Mouse (Mus musculus): Measurements from ENCODE around the gene Foxd3. TPM values are rescaled to one million over a fixed set of nuclear protein-coding genes. Genes with fewer than 3 reads are reported as not detected.

The Foxd3 gene
- total RNA-seq, 2 experiments from 2014 or later: 4.2 to 4.5 TPM

DNA sequence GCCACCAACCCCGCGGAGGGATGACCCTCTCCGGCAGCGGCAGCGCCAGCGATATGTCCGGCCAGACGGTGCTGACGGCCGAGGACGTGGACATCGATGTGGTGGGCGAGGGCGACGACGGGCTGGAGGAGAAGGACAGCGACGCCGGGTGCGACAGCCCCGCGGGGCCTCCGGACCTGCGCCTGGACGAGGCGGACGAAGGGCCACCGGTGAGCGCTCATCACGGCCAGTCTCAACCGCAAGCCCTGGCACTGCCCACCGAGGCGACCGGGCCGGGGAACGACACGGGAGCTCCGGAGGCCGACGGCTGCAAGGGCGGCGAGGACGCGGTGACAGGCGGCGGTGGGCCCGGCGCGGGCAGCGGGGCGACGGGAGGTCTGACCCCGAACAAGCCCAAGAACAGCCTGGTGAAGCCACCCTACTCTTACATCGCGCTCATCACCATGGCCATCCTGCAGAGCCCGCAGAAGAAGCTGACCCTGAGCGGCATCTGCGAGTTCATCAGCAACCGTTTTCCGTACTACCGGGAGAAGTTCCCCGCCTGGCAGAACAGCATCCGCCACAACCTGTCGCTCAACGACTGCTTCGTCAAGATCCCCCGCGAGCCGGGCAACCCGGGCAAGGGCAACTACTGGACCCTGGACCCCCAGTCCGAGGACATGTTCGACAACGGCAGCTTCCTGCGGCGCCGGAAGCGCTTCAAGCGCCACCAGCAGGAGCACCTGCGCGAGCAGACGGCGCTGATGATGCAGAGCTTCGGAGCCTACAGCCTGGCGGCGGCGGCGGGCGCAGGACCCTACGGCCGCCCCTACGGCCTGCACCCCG, 718 bp downstream of the Foxd3 start:
- DNase-seq (ENCODE audit: low spot score in 2 of 2): no peak

GRCm38 (mm10) chr4:99657430-99657820, 1.3 kb downstream of the Foxd3 start:
- DNase-seq (ENCODE audit: low spot score in 2 of 2): no peak

GRCm38 (mm10) chr4:99657831-99658470, 1.9 kb downstream of the Foxd3 start:
- DNase-seq (ENCODE audit: low spot score in 2 of 2): no peak

DNA sequence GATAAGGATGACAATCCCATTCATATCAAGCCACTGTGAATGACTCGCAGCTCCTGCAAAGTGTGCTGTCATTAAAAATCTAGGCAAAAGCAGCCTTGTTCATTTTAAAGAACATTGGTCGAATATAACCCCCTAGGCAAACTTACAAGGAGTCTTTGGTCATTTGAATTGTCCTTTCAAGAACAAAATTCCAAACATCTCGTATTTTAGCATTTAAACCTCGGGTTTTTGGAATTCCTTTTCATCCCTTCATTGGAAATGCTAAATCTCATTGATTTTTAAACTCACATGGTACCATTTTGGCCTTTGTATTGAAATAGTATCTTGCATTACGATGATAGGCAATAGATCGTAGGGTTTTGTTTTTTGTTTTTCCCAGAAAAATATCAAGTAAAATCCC, 2.8 kb downstream of the Foxd3 start:
- DNase-seq (ENCODE audit: low spot score in 2 of 2): no peak

DNA sequence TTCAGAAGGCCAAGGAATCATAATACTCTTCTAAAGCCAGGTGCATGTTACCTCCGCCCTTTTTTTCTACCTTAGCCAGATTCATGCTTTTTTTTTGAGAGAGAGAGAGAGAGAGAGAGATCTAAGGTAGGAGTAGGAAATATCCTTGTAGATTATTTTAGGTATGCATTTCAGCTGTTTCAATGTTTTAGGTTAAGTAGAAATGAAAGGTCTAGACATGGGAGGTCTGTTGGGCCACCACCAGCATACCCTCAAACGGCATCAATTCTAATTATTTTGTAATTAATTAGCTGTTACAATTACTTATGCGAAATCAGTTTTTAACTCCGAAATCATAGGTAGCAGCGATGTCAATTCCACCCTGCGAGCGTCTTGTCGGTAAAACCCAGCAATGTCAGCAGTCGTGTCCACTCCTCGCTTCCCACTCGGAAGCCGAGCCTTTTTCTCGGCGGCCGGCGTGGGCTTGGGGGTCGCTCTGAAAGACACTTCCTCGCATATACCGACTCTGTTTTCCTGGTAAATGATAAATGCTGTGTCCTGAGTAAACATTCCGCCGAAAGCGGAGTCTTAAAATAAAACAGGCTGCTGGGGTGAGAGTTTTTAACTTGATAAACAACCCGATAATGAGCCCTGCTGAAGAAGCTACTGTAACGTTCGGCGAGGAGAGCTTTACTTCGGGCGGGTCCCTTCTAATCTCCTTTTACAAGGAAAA, 3.4 kb downstream of the Foxd3 start:
- no peak for DNase-seq (ENCODE audit: low spot score in 2 of 2)

GRCm38 (mm10) chr4:99660073-99660611, 4.0 kb downstream of the Foxd3 start:
- no peak for DNase-seq (ENCODE audit: low spot score in 2 of 2)

- no peak for DNase-seq (ENCODE audit: low spot score in 2 of 2)
These were observed 4.9 kb downstream of the Foxd3 start for GRCm38 (mm10) chr4:99660981-99661380.

- no peak for DNase-seq (ENCODE audit: low spot score in 2 of 2)
These were observed 5.9 kb downstream of the Foxd3 start for GRCm38 (mm10) chr4:99661956-99662355.

- DNase-seq (ENCODE audit: low spot score in 2 of 2): no peak
These were observed 6.3 kb downstream of the Foxd3 start for GRCm38 (mm10) chr4:99662431-99662830.

DNA sequence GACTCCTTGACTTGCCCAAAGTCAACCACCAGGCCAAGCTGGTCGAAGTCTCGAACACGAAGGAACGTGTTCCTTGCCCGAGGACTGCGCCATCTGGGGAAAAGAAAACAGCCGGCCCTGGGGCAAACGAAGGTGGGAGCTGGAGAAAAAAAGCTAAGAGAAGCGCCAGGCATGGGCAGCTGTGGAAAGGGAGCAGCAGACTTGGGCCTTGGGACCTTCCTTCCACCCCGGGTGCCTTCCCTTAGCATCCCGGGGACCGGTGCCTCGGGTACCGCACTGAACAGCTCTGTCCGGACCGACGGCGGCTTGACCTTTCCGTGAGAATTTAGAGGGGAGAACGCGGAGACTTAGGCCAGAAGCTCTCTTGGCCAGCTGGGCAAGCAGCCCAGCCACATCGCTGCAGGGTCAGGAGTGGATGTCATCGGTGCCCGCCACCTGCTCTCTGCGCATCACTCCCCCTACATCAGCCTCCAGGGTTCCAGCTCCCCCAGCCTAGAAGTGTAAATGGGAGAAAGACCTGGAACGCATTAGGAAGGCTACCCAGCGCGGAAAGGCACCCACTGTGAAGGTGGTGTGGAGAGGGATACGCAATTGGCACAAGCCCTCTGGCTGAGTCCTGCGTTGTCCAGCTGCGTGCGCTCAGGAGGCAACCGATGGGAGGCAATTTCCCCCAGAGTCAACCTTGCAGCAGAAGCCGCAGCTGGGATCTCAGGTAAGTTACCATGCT, 6.9 kb downstream of the Foxd3 start:
- DNase-seq (ENCODE audit: low spot score in 2 of 2): no peak

DNA sequence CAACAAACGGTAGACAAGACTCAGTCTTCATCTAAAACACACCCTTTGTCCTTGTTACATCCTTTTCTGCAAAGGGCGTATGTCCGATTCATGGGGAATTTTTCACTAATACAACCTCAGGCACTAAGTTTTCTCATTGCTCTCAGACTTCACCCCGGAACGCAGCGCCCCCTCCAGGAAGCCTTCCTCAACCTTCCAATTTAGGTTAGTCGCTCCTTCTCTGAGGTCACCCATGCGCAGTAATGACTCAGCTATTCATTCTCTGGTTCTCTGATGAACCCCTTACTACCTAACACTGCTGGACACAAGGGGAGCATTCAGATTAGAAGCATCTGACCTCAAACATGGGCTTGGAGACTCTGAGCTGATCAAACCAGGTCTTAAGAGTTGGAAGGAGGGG, 7.6 kb downstream of the Foxd3 start:
- no peak for DNase-seq (ENCODE audit: low spot score in 2 of 2)

- no peak for DNase-seq (ENCODE audit: low spot score in 2 of 2)
These were observed 14.2 kb downstream of the Foxd3 start for GRCm38 (mm10) chr4:99670203-99670851.

DNA sequence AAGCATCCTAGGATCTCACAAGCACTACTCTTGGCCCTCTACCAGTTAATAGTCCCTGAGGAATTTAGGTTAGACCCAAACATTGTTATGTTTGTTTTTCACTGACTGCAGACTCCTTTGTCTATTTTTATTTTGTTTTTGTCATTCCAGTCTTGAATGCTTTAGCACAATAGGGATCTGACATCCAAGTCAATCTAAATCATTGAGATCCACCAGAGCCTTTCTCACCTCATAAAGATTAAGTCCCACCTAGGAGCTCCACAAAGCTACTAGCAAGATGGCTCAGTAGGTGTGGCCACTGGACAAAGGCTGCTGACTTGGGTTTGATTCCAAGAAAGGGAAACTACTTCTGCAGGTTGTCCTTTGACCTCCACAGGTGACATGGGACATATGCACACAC, 19.1 kb downstream of the Foxd3 start:
- DNase-seq (ENCODE audit: low spot score in 2 of 2): no peak

DNA sequence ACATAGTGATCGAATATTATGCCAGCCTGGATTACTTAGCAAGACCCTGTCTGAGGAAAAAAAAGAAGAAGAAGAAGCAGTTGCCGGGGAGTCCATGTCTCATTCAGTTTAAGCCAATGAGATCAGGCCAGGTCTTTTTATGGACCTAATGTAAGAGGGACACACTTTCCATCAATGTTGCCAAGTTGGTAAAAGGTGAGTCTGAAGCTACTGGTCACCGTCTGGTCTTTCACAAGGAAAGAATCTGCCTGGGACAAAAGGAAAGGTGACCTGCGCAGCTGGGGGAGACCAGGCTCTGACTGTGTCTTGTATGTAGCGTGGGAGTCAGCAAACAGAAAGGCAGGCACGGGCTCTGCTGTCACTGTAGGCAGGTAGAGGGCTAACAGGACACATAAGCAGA, 27.8 kb downstream of the Foxd3 start:
- no peak for DNase-seq (ENCODE audit: low spot score in 2 of 2)

- DNase-seq (ENCODE audit: low spot score in 2 of 2): no peak
These were observed 30.2 kb downstream of the Foxd3 start for GRCm38 (mm10) chr4:99686308-99686707.

Small RNA genes within 50 kb of the gene (microRNA-seq; reads per million reads assigned to microRNA genes)
- gene Gm23366: not detected

Other genes with a start within 250 kb of the Foxd3 start
- 10 to 100 TPM; 17.0 to 18.8 TPM for gene Alg6, start 59.4 kb downstream of the Foxd3 start, total RNA-seq (2021)
- 10 to 100 TPM; 10.9 to 13.8 TPM for gene Efcab7, start 172.9 kb downstream of the Foxd3 start, total RNA-seq (2021)